Mouse (Mus musculus): Measurements from ENCODE around the gene Cd28.

Gene Cd28

DNA sequence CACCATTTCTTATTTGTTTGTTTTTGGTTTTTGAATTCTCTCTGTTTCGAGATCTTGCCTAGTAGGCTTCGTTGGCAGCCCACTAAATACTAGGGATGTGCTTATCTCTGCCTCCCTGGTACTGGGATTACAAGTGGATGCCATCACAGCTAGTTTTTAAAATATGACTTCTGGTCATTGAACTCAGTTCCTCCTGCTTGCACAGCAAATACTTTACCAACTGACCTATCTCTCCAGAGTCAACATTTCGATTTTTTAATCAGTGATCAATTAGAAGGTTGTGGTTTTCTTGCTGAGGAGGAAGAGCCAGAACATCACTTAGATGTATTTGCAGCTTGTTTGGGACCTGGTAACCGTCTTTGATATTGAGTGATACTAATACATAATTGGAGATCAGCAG lies 34.4 kb downstream of the Cd28 start:
- DNase-seq, result no peak

DNA sequence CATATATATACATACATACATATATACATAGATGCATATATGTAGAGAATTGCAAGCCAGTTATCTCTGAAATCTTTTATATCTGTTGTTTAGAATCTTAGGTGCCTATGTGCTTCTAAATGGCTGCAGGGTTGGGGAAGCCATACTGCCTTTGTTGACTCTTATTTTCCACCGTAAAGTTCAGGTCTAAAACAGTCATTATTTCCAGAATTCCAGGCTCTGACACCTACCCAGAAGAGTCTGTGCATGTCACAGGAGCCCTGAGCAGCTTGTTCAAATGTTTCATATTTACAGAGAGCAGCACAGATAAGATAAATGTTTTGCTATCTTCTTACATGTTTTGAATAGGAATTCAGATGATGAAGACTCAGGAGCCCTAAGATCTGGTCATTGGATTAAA lies 36.4 kb downstream of the Cd28 start:
- no peak for DNase-seq

DNA sequence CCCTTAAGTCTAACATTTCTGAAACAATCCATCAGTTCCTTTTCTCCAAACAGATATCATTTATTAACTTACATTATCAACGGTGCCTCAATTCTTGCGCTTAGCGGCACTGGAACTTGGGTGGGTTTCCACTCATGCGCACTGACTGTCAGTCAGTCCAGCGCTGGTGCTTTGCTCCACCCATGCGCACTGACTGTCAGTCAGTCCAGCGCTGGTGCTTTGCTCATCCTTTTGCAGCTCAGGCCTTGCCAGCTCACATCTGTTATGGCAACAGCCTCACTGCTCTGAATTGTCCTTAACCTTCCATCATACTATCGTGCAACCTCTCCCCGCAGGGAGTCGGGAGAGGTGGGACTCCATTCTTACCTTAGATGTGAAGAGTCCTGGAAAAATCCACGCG lies 37.4 kb downstream of the Cd28 start:
- DNase-seq, result no peak

DNA sequence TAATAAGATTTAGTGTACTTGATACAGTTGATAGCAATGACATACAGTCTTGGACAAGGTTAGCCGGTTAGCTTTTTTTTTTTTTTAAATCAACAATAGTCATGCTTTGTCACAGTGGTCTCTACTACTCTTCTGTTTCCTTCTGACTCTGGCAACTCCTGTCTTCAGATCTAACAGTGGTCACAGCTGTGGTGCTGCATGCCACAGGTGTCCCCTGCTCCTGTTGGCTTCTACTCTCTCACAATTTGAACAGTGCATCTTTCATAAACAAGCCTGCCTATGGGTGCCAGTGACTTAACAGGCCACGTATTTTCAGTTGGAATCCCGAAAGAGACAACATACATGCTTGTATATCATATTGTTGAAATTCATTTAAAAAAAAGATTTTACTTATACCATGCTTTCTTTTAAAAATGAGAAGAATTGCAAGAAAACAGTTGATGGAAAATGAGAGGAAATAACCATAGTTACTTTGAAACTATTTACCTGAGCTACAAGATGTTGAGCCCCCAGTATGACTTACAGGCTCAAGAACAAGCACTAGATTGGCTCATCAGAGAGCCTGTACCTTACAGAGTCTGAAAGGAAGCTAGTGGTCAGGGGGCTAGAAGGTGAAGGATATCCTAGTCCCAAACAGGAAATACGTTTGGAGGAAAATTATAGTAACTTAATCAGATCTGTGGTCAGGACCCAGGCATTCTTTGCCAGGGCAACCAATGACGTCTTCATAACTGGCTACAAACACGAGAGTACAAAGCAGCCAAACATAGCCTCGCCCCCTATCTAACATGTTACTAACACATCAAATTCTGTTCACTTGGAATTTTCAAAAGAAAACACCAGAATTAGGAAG lies 39.0 kb downstream of the Cd28 start:
- DNase-seq, result no peak

DNA sequence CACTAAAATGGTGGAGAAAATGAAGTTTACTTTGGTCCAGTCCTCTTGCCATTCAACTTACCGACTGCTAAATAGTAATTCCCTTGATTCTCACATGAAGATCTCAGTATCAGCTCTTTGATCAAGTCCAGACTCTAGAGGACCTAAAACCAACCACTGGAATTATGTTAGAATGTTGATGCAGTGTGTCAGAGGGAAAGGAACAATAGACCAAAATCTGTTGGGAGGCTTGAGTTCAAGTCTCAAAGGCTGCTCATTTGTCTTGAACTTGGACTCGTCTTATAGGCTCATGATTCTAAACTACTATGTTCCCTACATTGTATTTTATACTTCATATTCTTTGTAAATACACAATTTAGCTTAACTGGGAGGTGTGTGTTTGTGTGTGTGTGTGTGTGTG lies 41.0 kb downstream of the Cd28 start:
- no peak for DNase-seq

DNA sequence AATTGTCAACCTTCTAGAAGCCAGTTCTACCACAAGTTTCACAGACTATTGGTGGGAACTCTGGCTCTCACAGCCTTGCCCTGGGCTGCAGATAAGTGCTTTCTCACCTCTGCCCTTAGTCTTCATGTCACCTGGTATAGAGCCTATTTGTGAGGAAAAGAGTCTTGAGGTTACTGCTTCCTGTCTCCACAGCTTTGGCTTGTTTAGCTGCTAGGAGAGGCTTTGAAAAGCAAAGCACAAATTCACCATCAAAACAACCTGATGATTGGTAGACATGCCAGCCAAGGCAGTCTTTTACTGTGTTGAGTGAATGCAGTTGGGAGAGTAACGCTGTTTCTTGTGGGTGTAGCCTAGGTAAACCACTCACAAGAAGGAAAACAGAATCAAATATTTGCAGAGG lies 41.6 kb downstream of the Cd28 start:
- DNase-seq, result no peak

DNA sequence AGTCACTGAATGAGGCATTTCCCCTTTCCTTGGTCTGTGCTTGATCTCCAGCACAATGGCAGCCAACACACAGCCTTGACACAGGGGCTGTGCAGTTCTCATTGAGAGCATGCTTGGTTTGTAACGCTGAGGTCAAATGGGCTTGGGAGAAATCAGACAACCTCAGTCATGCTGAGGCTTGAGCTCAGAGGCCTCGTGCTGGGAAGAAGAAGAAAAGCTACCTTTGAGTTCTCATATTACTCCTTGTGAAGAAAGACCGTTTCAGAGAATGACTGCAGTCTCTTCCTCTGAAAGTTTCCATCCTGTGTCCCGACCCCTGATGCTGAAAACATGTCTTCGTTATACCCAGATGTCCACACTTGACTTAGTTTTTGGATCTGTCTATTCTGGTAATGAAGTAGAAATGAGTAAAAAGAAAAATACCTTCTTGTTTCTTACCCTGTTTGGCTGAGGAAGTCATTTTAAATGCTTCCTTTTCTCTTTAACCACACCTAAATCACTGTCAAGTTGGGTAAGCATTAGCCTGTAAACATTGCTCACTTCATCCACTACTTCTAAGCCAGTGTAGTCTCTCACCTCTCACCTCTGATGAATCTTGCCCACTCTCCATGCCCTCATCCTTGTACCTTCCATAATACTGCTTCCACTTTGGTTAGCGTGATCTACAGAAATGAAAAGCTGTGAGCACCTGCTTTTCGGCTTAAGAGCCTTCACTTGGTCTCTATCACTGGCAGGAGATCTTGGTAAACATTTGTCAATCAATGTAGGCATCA lies 43.1 kb downstream of the Cd28 start:
- no peak for DNase-seq

DNA sequence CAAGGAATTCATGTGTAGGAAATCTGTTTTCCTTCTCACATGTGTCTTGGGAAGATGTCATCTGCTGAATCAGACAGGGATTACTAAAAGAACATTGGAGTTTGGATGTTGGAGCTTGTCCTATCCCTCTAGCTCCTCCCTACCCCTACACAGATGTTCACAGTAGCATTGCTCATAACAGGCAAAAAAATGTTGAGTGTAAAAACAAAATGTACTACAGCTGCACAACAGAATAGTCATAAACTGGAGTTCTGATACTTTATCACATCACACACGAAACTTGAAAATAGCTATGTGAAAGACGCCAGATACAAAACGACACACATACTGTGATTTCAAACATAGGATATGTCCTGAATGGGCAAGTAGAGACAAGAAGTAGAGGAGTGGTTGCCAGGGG lies 43.9 kb downstream of the Cd28 start:
- DNase-seq, result no peak

DNA sequence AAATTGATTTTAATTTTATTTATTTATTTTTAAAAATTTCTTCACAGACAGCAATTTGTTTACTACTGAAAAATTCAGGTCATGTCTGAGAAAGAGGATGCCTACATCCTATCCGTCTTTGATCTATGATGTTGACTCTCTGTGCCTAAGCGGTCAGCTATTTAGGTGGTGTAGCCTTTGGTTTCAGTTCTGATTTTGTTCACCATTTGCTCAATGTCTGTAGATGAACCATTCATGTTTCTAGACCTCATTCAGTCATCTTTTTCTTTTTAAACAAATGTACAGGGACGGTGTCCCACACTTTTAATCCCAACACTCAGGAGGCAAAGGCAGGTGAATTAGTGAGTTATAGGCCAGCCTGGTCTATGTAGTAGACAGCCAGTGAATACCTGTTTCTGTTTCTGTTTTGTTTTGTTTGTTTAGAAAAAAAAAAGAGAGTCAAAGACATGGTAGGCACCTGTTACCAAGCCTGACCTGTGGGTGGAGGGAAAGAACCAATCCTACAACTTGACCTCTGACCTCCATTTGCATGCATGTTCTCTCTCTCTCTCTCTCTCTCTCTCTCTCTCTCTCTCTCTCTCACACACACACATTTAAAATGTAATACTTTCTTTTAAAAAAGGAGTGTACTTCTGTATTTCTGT lies 45.0 kb downstream of the Cd28 start:
- no peak for DNase-seq

DNA sequence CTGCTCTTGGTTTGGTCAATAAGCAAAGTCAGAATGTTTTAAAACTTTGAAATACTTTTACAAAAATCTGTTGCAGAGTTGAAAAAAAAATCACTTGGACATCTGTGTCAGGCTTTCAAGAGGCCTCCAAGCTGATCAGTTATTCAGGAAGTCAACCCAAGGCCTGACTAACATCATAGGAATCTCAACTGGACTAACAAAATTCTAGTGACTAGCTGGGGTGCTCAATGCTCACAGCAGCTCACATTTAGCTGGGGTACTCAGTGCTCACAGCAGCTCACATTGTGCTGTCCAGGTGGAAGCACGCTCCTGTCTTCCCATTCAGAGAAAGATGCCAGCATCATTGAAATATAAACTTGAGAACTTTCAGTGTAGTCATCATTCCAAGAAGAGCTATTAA lies 45.9 kb downstream of the Cd28 start:
- no peak for DNase-seq

DNA sequence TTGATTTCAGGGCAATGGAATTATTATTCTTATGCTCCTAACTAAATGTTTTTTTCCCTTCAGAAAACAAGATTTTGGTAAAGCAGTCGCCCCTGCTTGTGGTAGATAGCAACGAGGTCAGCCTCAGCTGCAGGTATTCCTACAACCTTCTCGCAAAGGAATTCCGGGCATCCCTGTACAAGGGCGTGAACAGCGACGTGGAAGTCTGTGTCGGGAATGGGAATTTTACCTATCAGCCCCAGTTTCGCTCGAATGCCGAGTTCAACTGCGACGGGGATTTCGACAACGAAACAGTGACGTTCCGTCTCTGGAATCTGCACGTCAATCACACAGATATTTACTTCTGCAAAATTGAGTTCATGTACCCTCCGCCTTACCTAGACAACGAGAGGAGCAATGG lies 46.3 kb downstream of the Cd28 start:
- DNase-seq, result no peak

DNA sequence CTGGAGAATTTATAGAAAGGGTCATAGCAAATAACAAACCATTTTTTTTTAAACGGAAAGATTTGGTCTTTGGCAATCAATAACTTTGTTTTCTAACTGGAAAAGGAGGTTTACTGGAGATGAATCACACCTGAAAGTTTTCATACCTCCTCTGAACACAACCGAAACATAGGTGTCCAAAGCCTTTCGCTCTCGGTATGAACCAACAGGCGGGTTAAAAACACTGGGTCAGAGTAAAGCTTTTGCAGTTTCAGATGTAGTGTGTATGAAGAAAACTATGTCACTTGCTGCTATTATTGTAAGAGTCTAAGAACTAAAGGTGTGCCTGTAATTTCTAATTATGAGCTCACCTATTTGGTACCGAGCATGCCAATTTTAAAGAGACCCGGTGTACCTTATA lies 55.2 kb downstream of the Cd28 start:
- no peak for DNase-seq

DNA sequence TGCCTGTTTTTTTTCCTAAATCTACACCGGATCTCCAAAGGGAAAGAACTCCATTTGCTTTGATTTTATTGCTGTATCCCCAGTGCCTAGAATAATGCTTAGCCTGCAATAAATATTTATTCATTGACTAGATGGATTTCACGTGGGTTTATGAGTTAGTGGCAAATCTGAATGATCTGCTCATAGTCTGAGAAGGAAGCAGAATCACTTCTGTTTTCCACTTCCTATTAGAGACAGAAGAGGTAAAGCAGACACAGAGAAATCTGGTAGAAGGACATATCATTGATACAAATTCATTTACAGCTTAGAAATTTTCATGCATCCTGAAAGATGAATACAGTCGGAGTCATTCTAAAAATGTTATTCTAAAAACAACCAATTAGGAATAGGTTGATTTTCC lies 56.6 kb downstream of the Cd28 start:
- no peak for DNase-seq

DNA sequence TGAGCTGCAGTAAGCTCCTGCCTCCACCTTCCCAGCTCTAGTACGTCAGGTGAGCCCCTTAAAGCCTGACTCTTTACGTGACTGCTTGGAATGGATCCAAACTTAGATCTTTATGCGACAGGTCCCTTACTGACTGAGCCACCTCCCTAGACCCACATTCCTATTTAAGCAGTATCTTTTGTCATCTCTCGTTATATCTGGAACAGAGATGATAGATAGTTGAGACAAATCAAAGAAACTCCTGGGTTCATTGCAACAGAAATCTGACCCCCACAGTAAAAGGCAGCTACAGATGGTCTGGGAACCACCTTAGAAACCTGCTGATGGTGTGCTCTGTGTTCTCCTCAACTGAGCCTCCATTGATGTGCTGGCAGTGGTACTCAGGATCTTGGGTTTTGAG lies 59.6 kb downstream of the Cd28 start:
- DNase-seq, result no peak

DNA sequence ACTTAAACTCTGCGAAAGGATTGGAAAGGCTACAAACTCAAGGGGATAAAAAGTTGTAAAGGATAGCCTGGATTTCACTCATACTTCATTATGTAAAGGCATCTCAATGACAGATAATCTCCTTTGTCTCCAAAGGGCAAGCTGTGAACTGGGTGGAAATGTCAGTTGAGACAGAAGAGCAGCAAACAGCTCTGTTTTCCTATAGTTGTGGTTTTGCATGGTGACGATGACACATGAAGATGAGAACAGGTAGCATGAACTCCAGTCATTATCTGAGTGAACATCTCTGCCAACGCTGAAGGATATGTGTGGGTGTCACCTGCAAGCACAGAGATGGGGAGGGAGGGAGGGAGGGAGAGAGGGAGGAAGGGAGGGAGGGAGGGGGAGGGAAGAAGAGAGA lies 60.3 kb downstream of the Cd28 start:
- no peak for DNase-seq

DNA sequence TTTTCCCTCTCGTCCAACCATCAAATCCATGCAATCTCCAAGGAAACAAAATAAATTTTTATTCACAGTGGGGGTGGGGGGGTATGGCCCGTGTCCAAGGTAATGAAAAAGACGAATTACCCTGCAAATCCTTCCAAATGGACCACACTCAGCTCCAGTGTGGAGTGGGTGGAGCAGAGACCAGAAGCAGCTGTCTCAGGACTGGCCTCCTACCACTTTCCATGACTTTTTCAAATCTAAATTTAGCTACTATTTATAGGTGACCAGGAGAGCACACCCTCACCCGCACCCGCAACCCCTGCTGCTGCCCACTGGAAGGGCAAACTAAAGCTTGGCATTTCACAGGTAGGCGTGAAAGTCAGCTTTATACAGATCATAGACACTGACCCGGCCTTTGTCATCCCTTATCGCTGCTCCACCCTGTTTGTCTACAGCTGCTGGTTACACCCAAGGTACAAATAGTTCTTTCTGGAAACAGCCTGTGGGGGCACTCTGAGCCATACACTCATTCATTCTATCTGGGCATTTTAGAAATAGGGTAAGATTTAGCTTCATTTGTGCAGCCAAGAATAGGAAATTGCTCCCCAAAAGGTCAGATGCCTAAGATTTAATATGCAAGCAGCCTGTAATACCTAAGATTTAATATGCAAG lies 62.0 kb downstream of the Cd28 start:
- no peak for DNase-seq

DNA sequence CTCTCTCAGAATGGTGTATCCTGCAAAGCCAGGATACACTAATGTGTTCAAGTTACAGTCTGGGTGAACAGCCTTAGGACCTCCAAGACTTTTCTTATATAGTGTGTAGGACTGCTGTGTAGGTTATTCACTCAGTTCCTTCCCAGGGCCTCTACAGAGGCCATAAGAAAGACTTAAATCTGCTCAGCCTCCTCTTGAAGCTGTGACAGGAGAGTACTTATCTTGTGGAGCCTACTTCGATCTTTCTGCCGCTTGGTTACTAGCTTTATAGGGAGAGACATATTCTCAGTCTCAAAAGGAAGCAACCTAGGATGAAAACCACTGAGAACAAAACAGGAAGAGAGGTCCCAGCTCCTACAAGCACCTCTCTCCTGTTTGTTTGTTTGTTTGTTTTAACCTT lies 62.6 kb downstream of the Cd28 start:
- DNase-seq, result no peak

DNA sequence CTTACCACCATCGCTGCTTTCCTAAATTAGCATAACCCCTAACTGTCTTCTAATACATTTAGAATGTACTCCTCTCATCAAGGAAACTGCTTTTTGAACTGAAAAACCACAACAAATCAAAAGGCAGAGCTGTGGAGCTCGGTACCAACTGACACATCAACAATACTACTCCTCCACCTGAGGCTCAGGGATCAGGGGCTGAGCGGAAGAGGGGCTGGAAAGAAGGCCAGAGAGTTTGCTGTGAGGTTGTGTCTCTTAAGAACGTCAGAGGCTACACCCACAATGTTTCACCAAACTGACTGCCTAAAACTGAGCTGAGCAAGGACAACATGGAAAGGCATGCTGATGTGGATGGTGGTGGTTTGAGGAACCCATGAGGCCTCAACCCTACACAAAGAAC lies 65.1 kb downstream of the Cd28 start:
- DNase-seq, result no peak

DNA sequence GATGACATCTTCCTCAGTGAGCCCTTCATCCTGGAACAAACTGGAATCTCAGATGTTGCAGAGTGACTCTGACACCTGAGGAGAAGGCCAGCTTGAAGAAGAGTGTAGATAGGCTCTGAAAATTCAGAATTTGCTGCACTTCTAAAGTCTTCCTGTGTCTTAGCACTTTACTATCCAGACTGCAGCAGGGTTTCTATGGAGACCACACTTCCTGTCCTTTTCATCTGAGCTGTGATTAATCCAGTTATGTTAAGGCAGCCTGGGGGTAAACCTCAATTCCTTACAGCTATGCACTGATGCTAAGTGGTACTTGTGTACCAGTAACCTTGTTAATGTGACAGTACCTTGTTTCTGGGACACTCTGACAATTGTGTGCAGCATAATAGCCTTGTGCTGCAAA lies 77.1 kb downstream of the Cd28 start:
- DNase-seq, result no peak

DNA sequence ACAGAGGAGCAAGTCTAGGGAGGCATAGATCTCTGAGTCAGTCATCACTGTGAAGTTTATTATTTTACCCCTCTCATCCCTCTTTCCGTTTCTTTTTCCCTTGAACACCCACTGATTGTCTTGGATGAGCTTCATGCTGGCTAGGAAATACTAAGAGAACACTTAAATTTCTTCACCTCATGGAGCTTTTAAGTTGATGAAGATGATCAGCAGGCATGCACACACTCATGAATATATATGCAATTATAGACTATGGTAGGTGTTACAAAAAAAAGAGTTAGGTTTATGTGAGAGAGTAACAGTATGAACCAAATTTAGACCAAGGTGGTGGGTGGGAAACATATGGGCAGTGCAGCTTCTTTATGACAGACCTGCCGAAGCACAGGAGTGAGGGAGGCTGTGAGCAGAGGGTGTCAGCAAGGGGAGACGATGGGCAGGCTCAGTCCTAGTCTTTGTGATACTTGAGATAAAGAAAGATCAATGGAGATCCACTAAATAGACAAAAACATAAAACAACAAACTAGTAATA lies 79.1 kb downstream of the Cd28 start:
- DNase-seq, result no peak

DNA sequence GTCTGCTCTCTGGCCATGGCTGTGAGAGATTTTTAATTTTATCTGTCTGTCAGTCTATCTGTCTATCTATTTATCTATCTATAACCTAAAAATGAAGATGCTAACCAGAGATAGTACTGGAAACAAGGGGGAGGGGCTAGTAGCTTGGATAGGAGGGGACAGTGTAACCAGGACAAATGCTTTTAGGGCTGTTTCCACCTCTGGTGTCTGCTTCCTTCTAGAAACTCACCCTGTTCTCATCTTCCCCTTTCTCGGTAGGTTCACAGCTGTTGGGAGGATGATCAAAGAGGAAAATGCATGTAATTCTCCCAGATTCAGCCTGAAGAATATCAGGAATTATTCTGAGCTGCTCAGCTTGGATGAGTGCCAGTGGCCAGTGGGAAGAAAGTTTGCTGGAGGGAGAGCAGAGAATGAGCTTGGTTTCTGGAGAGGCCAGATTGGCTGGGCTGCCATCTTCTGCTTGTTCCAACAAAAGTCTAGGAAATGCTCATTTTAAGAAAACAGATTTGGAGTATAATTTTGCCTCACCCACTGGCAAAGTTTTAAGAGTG lies 83.3 kb downstream of the Cd28 start:
- no peak for DNase-seq

DNA sequence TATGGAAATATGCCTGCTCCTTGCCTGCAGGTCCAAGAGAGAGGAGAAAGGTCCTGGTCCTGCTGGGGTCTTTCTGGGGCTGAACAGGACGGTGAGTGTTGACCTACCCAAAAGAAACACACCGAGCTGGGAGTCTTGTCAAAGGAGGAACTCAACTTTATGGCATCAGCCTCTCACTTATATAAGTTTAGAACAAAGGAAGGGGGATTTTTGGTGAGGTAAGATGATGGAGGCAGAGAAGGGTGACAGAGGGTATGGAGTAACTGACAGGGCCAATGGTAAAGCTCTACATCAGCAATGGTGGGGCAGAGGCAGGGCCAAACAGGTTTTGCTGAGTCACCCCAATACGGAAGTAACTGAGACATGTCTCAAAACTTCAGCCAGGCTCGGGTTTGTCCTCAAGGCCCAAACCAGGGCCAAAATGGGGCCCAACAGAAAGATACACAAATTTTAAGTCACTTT lies 84.6 kb downstream of the Cd28 start:
- DNase-seq, result no peak
